Mouse (Mus musculus) heart, embryonic 10.5 days (tissue): ENCODE data around the gene Gm5108. TPM values are rescaled to one million over a fixed set of nuclear protein-coding genes. Genes with fewer than 3 reads are reported as not detected.

Source experiments
- DNase-seq: peaks from one replicate; pipeline ENCODE4 v3.0.0-alpha.2; 2017; ENCODE audit warnings: low spot score
- H3K27ac ChIP-seq: fragments of 300-500 bp; sonication (generic); 2 replicates; pipeline ENCODE4 v1.5.1; 2016; ENCODE audit warnings: mild to moderate bottlenecking
- H3K27me3 ChIP-seq: fragments of 300-500 bp; sonication (generic); 2 replicates; pipeline ENCODE4 v1.6.1; 2016; ENCODE audit warnings: mild to moderate bottlenecking; ENCODE audit not compliant: poor library complexity, insufficient read depth, severe bottlenecking
- H3K36me3 ChIP-seq: fragments of 300-500 bp; sonication (generic); 2 replicates; pipeline ENCODE4 v1.6.1; 2016; ENCODE audit warnings: mild to moderate bottlenecking, moderate library complexity
- H3K4me1 ChIP-seq: fragments of 300-500 bp; sonication (generic); 2 replicates; pipeline ENCODE4 v1.6.1; 2016; ENCODE audit warnings: mild to moderate bottlenecking
- H3K4me3 ChIP-seq: fragments of 300-500 bp; sonication (generic); 2 replicates; pipeline ENCODE4 v1.5.1; 2016; ENCODE audit warnings: mild to moderate bottlenecking, moderate library complexity
- H3K9me3 ChIP-seq: fragments of 300-500 bp; sonication (generic); 2 replicates; pipeline ENCODE4 v1.6.1; 2016; ENCODE audit warnings: mild to moderate bottlenecking, moderate library complexity
- WGBS: fragments of 180-500 bp; shearing (Covaris S2); methylation state at CpG from one replicate; pipeline ENCODE4 v1.1.7; 2016; 5-methylcytosine and 5-hydroxymethylcytosine counted together
- polyA plus RNA-seq: library from polyadenylated mRNA; unstranded; fragments of >200 nt; fragmentation: Nextera tagmentation; extraction: Ambion mirVana; gene quantifications from 2 replicates; pipeline ENCODE4 v1.2.1, GENCODE M21; 2016

Gm5108 gene
- polyA plus RNA-seq, 1 experiment from 2014 or later, result not detected

DNA sequence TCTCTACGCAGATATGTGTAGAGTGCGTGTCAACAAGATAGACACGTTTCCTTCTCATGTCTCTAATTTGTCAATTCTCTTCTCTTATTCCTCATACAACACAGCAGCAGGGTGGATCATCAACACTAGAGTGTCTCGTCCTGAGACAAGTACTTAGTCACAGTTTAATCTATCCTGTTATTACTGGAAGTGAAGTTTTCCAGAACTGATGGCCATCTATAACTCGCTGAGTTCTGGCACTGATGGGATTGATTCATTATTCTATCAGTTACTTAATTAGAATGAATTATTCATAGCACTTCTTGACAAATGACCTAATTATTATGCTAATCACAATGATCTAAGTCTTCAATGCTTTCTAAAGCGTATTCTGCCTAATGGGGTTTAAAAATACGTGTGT is 28.1 kb downstream of the Gm5108 start:
- 81% methylated on average over 7 of the region's 7 CpGs for WGBS

DNA sequence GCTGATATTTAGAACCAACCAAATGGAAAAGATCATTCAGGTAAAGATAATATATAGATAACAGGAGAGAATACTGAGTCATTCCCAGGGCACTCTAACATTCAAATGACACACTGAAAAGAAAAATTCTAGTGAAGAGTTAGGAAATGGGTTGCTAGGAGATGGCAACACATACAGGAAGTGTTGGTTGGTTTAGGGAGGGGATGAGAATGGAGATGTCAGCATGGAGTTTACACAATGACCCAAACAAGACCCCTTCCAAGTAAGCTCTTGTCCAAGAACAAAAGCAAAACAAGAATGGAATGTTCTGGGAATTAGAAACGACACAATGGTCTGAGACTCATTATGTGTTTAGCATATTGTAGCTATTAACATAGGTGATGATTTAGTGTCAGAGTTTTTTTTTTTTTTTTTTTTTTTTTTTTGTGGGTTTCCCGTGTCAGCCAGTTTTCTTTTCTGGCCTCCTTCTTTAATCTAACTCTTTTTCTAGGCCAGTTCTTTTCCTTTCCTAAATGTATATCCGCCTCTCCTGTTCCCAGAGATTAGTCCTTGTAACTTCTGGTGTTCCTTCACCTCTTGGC is 40.6 kb downstream of the Gm5108 start:
- Histone ChIP-seq H3K9me3 (no peaks in the 10 kb centered on the region), H3K27ac (no peak overlapping the region), H3K4me3 (no peak overlapping the region), H3K36me3 (no peaks in the 10 kb centered on the region), H3K4me1 (no peaks in the 10 kb centered on the region), H3K27me3 (no peaks in the 10 kb centered on the region)
- 66% methylated on average over 3 of the region's 3 CpGs for WGBS
- DNase-seq, result no peak

More for the DNA sequence above, 28.1 kb downstream of the Gm5108 start:
- Histone ChIP-seq H3K27me3 (no peaks in the 10 kb centered on the region), H3K4me1 (no peaks in the 10 kb centered on the region), H3K36me3 (no peaks in the 10 kb centered on the region), H3K9me3 (no peaks in the 10 kb centered on the region), H3K4me3 (no peak overlapping the region), H3K27ac (no peak overlapping the region)
- no peak for DNase-seq

DNA sequence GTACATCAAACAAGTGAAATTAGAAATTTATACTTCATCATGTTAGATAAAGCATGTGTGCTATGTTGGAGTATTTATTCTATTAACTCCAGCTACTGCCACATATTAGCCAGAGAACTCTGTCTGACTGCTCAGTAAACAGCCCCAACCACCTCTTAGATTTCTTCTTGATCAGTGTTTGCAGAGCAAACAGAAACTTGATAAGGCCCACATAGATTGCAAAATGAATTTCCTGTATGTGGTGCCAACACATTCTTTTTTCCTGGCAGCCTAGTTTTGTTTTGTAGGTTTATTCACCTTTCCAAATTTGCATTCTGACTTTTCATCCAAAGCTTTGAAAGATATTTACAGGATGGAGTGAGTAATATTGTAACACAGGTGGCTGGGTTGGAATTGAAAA is 49.0 kb downstream of the Gm5108 start:
- no peak for DNase-seq
- no peak overlapping the region for H3K4me3 ChIP-seq
- no peak overlapping the region for H3K27ac ChIP-seq
- no peaks in the 10 kb centered on the region for H3K36me3 ChIP-seq
- no peaks in the 10 kb centered on the region for H3K9me3 ChIP-seq
- no peaks in the 10 kb centered on the region for H3K4me1 ChIP-seq
- H3K27me3 ChIP-seq, result no peaks in the 10 kb centered on the region

- Histone ChIP-seq H3K9me3 (no peaks in the 10 kb centered on the region), H3K27me3 (no peaks in the 10 kb centered on the region), H3K27ac (no peak overlapping the region), H3K4me3 (no peak overlapping the region), H3K4me1 (no peaks in the 10 kb centered on the region), H3K36me3 (no peaks in the 10 kb centered on the region)
- WGBS, result 87% methylated on average over 6 of the region's 6 CpGs
- no peak for DNase-seq
These were observed 61.1 kb downstream of the Gm5108 start for GRCm38 (mm10) chr5:68002611-68003010.

DNA sequence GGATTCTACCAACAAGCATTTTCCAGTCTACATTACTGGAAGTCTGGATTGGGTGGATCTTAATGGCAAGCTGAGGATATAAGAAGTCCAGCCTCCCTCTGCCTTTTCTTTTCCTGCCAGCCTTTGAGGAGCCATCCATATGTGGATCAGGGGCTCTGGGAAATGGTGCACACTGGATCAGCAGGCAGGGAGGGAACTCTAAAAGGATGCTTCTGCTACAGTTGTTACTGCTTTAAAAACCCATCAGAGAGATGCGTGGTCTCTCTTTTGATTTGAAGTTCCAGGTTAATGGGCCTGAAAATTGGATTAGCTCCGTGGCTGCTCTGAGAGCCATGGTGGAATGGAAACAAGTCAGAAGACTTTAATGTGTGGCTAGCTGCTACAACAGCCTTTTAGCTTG is 62.4 kb downstream of the Gm5108 start:
- no peaks in the 10 kb centered on the region for H3K36me3 ChIP-seq
- 58% methylated on average over 2 of the region's 2 CpGs for WGBS
- no peak overlapping the region for H3K27ac ChIP-seq
- H3K9me3 ChIP-seq, result no peaks in the 10 kb centered on the region
- no peak for DNase-seq
- H3K4me3 ChIP-seq, result no peak overlapping the region
- H3K4me1 ChIP-seq, result no peaks in the 10 kb centered on the region
- no peaks in the 10 kb centered on the region for H3K27me3 ChIP-seq

DNA sequence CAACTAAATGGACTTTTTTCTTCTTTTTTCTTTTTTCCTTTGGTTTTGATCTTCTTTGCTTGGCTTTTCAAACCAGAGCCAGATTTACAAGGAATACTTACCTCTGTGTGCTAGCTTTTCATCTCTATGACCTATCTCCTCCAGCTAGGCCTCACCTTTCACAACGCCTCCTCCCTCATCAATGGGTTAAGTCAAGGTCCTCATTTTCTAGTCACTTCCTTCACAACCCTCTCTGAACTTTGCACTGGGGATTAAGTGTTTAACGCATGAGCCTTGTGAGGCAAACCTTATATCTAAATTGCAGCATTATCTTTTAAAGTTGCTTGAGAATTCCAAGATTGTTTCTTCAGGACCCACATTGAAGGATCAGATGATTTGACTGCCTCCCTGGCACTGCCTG is 63.0 kb downstream of the Gm5108 start:
- Histone ChIP-seq H3K27ac (no peak overlapping the region), H3K4me1 (no peaks in the 10 kb centered on the region), H3K9me3 (no peaks in the 10 kb centered on the region), H3K36me3 (no peaks in the 10 kb centered on the region), H3K4me3 (no peak overlapping the region), H3K27me3 (no peaks in the 10 kb centered on the region)
- WGBS, result 77% methylated on average over 2 of the region's 2 CpGs
- DNase-seq, result no peak

- 70% methylated on average over 4 of the region's 4 CpGs for WGBS
- no peak for DNase-seq
These were observed 65.6 kb downstream of the Gm5108 start for GRCm38 (mm10) chr5:68007074-68007473.

GRCm38 (mm10) chr5:68011569-68011968 is 70.1 kb downstream of the Gm5108 start:
- no peaks in the 10 kb centered on the region for H3K9me3 ChIP-seq
- no peak for DNase-seq
- H3K27ac ChIP-seq, result no peak overlapping the region
- peaks cover 6% of the 10 kb centered on the region for H3K27me3 ChIP-seq
- no peak overlapping the region for H3K4me3 ChIP-seq
- WGBS, result 57% methylated on average over 3 of the region's 3 CpGs
- no peaks in the 10 kb centered on the region for H3K36me3 ChIP-seq
- no peaks in the 10 kb centered on the region for H3K4me1 ChIP-seq

More at GRCm38 (mm10) chr5:68007074-68007473, 65.6 kb downstream of the Gm5108 start:
- Histone ChIP-seq H3K36me3 (no peaks in the 10 kb centered on the region), H3K9me3 (no peaks in the 10 kb centered on the region), H3K4me3 (no peak overlapping the region), H3K27me3 (no peaks in the 10 kb centered on the region), H3K4me1 (no peaks in the 10 kb centered on the region), H3K27ac (no peak overlapping the region)

DNA sequence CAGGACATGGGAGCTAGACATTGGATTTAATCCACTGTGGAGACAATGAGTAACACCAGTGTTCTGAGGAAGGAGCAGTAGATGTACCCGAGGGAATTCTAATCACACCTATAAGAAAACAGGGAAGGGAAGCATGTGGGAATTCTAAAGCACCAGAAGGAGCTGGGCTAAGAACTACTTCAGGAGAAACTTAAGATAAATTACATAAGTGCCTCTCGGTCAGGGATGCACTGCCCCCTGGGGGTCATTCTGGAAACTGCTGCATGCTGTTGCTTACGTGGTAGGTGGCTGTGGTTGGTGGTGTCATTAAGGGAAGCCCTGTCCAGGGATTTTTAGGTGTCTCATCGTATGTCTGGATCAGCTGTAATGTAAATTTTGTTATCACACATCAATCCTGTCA is 71.1 kb downstream of the Gm5108 start:
- Histone ChIP-seq H3K4me3 (no peak overlapping the region), H3K27me3 (peaks cover 6% of the 10 kb centered on the region), H3K9me3 (no peaks in the 10 kb centered on the region), H3K4me1 (no peaks in the 10 kb centered on the region), H3K36me3 (no peaks in the 10 kb centered on the region), H3K27ac (no peak overlapping the region)
- DNase-seq, result peak; percentile 81
- WGBS, result 20% methylated on average over 4 of the region's 4 CpGs

GRCm38 (mm10) chr5:68020870-68021269 is 79.4 kb downstream of the Gm5108 start:
- no peaks in the 10 kb centered on the region for H3K4me1 ChIP-seq
- no peaks in the 10 kb centered on the region for H3K9me3 ChIP-seq
- H3K36me3 ChIP-seq, result no peaks in the 10 kb centered on the region
- no peak for DNase-seq
- H3K27me3 ChIP-seq, result no peaks in the 10 kb centered on the region
- 72% methylated on average over 2 of the region's 2 CpGs for WGBS
- no peak overlapping the region for H3K27ac ChIP-seq
- no peak overlapping the region for H3K4me3 ChIP-seq

Other genes with a start within 250 kb of the Gm5108 start
- 16.2 and 19.9 TPM in 2 replicates for gene Atp8a1, start 94.2 kb upstream of the Gm5108 start, polyA plus RNA-seq
- gene Gm21905, start 4.8 kb downstream of the Gm5108 start, polyA plus RNA-seq, result not detected in 2 replicates
- gene Grxcr1, start 90.2 kb downstream of the Gm5108 start, polyA plus RNA-seq, result not detected in 2 replicates